Mouse (Mus musculus) embryonic facial prominence, embryonic 15.5 days (tissue): ENCODE data around the gene Golga2. TPM values are rescaled to one million over a fixed set of nuclear protein-coding genes. Genes with fewer than 3 reads are reported as not detected.

Experiments used
- ATAC-seq: fragments of 200-750 bp; cut with Nextera tagmentation; 2 replicates; pipeline ENCODE4 v1.8.0; 2017; ENCODE audit warnings: low read depth, moderate TSS enrichment; ENCODE audit not compliant: insufficient number of reproducible peaks, low FRiP score, low TSS enrichment
- H3K27ac ChIP-seq: fragments of 300-500 bp; sonication (generic); replicated peaks from 2 replicates; pipeline ENCODE4 v1.5.1; 2015; ENCODE audit warnings: mild to moderate bottlenecking, inconsistent platforms
- H3K27me3 ChIP-seq: fragments of 300-500 bp; sonication (generic); 2 replicates; pipeline ENCODE4 v1.6.1; 2015; ENCODE audit warnings: inconsistent platforms
- H3K36me3 ChIP-seq: fragments of 300-500 bp; sonication (generic); 2 replicates; pipeline ENCODE4 v1.6.1; 2015; ENCODE audit warnings: mild to moderate bottlenecking, inconsistent platforms
- H3K4me1 ChIP-seq: fragments of 300-500 bp; sonication (generic); 2 replicates; pipeline ENCODE4 v1.6.1; 2015; ENCODE audit warnings: inconsistent platforms
- H3K4me2 ChIP-seq: fragments of 300-500 bp; sonication (generic); replicated peaks from 2 replicates; pipeline ENCODE4 v1.6.1; 2015; ENCODE audit warnings: mild to moderate bottlenecking, inconsistent platforms
- H3K4me3 ChIP-seq: fragments of 300-500 bp; sonication (generic); replicated peaks from 2 replicates; pipeline ENCODE4 v1.5.1; 2015; ENCODE audit warnings: mild to moderate bottlenecking, inconsistent platforms
- H3K9ac ChIP-seq: fragments of 300-500 bp; sonication (generic); 2 replicates; pipeline ENCODE4 v1.6.1; 2015; ENCODE audit warnings: inconsistent platforms
- H3K9me3 ChIP-seq: fragments of 300-500 bp; sonication (generic); replicated peaks from 2 replicates; pipeline ENCODE4 v1.6.1; 2016; ENCODE audit warnings: inconsistent platforms
- WGBS: fragments of 180-500 bp; shearing (Covaris S2); methylation state at CpG from one replicate; pipeline ENCODE4 v1.1.7; 2015; 5-methylcytosine and 5-hydroxymethylcytosine counted together
- polyA plus RNA-seq: library from polyadenylated mRNA; unstranded; fragments of >200 nt; fragmentation: Nextera tagmentation; extraction: Ambion mirVana; gene quantifications from 2 replicates; pipeline ENCODE4 v1.2.1, GENCODE M21; 2015

The Golga2 gene
- polyA plus RNA-seq, 1 experiment from 2014 or later: 33.9 TPM

DNA sequence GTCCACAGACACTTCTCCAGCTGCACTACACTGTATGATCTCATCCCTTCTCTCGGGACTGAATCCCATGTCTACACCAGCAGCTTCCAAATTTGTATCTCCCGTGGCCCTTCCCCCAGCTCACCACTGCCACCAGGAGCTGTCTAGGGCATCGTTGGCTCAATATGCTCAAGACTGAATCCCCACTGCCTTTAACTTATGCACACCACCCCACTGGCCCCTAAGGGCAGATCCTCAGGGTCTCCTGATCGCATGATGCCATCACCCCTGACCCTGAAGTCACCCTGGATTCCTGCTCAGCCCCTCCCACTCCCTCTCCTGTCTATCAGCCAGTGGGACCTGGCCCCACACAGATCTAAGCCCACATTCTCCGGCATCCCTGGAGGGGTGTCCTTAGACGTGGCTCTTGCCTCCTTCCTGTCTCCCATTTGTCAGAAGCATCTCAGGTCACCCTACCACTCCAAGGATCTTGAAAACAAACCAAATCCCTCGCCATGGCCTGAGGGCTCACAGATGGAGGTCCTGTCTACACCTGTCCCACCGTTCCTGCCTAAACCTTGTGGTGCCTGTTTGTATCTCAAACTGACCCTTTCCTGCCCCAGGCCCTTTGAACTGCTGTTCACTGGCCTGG lies 62.6 kb downstream of the Golga2 start:
- no peak overlapping the region for H3K27ac ChIP-seq
- WGBS: 43% methylated on average over 8 of the region's 8 CpGs
- H3K4me1 ChIP-seq: peaks cover 50% of the 10 kb centered on the region
- peaks cover 4% of the 10 kb centered on the region; the same call in 1 of the 2 replicates for H3K36me3 ChIP-seq
- no peak overlapping the region for H3K4me3 ChIP-seq
- no peak for ATAC-seq
- no peaks in the 10 kb centered on the region for H3K27me3 ChIP-seq
- H3K9me3 ChIP-seq: no peaks in the 10 kb centered on the region
- no peak overlapping the region for H3K9ac ChIP-seq
- H3K4me2 ChIP-seq: no peak overlapping the region

DNA sequence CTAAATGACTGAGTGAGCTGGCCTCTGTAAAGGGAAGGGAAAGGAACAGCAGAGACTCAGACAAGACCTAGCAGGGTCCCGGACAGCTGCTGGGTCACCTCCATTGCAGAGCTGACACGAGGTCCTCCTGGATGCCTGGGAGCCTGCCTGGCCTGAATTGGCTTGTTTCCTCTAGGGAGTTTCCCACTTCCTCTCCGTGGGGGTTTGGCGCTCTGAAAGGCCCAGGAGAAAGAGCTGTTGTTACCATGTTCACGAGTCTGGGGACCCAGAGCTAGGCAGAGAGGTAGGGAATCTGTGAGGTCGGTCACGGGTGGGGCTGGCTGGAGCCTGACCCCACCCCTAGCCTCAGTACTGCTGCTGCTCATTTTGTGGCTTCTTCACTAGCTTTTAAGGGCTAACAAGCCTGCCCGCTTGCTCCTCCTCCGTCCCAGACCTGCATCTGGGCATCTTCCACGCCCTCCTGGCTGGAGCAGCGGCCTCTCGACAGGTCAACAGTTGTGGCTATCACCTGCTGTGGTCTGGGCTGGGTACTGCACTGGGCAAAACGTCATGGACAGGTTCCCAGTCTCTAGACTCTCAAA lies 63.4 kb downstream of the Golga2 start:
- Histone ChIP-seq H3K36me3 (peaks cover 4% of the 10 kb centered on the region; the same call in 1 of the 2 replicates), H3K4me3 (no peak overlapping the region), H3K27me3 (no peaks in the 10 kb centered on the region), H3K9me3 (no peaks in the 10 kb centered on the region), H3K4me1 (peaks cover 47% of the 10 kb centered on the region), H3K4me2 (peak overlapping the region; percentile 84), H3K9ac (no peak overlapping the region), H3K27ac (0 out of 2 replicates have a peak overlapping the region, but pooled peaks have one; percentile 8)
- WGBS: 47% methylated on average over 13 of the region's 13 CpGs
- no peak for ATAC-seq

DNA sequence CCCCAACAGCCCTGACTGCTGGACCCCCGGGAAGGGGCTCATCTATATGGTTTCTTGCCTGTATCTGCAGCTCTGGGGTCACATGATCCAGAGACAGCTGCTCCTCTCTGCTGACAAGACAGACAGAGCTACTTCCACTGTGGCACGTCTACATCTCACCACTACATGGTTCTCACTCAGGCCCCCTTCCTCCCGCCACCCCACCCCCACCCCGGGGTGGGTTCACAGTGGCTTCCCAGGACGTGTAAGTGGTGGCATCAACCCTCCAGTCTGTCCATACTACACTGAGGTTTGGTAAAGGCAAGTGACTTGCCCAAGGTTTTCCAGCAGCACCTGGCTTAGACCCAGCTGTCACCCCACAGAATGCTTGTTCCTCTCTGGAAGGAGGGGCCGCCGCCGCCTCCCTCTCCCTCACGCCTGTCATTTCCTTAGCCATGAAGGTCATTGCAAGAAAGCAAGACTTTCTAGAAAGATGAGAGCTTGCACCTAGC lies 64.3 kb downstream of the Golga2 start:
- Histone ChIP-seq H3K9me3 (no peaks in the 10 kb centered on the region), H3K4me3 (peak overlapping the region; percentile 80), H3K4me2 (peak overlapping the region; percentile 84), H3K27ac (peak overlapping the region; percentile 90), H3K27me3 (no peaks in the 10 kb centered on the region), H3K4me1 (peaks cover 47% of the 10 kb centered on the region), H3K36me3 (peaks cover 4% of the 10 kb centered on the region; the same call in 1 of the 2 replicates), H3K9ac (0 out of 2 replicates have a peak overlapping the region, but pooled peaks have one; percentile 80)
- ATAC-seq: no peak
- WGBS: 45% methylated on average over 9 of the region's 9 CpGs

DNA sequence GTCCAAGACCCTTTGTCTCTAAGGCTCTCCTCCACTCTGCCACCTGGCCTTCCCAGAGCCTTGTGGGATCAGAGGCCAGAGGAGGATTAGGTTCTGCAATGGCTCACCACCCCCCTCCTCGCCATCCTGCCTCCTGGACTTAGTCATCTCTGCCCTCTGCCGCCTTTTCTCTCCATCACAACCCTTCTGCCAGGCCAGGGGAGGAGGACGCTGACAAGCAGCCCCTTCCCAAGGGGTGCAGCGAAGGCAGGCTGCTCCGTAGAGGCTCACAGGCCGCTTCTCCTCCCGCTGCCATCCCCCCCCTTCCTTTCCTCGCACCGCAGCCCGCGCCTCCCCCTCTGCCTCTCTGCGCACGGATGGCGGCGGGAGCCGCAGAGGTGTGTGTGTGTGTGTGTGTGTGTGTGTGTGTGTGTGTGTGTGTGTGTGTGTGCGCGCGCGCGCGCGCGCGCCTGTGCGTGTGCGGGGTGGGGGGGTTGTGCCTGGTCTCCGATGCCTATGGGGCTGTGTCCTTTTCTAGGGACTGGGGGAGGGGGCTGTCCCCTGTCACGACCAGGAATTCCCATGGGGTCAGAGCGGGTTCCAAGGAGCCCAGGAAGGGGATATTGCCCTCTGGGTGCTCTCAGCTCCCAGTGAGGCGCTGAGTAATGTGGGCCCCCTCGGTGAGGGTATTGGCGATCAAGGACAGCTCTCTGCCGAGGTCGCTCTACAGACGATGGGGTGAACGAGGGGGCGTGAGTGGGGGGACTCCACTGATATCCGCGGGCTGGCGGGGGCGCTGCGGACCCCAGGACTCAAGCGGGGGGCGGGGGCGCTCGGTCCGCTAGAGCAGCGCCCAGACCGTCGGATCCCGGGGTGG lies 65.2 kb downstream of the Golga2 start, which contains the start of gene Ciz1:
TSS of gene Ciz1 (plus strand) at position 177 of the 856 bp plus-strand sequence.
- Histone ChIP-seq H3K36me3 (0 out of 2 replicates have a peak, but pooled peaks cover 4% of the 10 kb centered on the region), H3K9ac (peak within 1 kb of the TSS; percentile 80), H3K27me3 (no peaks in the 10 kb centered on the region), H3K4me1 (peaks cover 47% of the 10 kb centered on the region), H3K4me3 (peak within 1 kb of the TSS; percentile 80), H3K4me2 (peak within 1 kb of the TSS; percentile 84), H3K27ac (peak within 1 kb of the TSS; percentile 90), H3K9me3 (no peaks in the 10 kb centered on the region)
- ATAC-seq: peak; percentile 36
- WGBS: under 1% methylated on average over 41 of the region's 52 CpGs

DNA sequence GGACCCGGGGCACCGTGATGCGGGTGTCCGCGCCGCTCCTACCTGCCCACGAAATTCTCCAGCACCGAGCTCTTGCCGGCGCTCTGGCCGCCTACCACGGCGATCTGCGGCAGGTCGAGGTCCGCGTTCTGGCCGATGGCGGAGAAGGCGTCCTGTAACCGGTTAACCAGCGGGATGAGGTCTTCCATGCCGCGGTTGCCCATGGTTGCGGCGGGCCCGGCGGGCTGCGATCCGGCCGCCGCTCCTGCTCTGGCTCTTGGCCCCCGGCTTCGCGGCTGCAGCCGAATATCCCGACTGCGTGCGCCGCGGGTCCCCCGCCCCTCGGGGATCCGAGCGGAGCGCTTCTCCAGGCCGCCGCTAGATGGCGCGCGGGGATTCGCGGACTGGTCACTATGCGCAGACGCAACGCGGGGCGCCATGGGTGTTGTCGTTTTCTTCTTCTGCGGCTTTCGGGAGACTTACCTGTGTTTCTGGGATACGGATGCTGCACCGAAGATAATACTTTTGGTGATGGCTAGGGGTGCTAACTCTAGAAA lies 65.9 kb downstream of the Golga2 start, which contains the start of gene Dnm1:
TSS of gene Dnm1 (minus strand) at position 332 of the 536 bp plus-strand sequence.
- Histone ChIP-seq H3K4me1 (peaks cover 47% of the 10 kb centered on the region), H3K9me3 (no peaks in the 10 kb centered on the region), H3K4me3 (peak within 1 kb of the TSS; percentile 80), H3K27me3 (no peaks in the 10 kb centered on the region), H3K36me3 (0 out of 2 replicates have a peak, but pooled peaks cover 4% of the 10 kb centered on the region), H3K4me2 (peak within 1 kb of the TSS; percentile 84), H3K27ac (peak within 1 kb of the TSS; percentile 90), H3K9ac (peak within 1 kb of the TSS; percentile 80)
- ATAC-seq: peak; percentile 73
- under 1% methylated on average over 63 of the region's 63 CpGs for WGBS

DNA sequence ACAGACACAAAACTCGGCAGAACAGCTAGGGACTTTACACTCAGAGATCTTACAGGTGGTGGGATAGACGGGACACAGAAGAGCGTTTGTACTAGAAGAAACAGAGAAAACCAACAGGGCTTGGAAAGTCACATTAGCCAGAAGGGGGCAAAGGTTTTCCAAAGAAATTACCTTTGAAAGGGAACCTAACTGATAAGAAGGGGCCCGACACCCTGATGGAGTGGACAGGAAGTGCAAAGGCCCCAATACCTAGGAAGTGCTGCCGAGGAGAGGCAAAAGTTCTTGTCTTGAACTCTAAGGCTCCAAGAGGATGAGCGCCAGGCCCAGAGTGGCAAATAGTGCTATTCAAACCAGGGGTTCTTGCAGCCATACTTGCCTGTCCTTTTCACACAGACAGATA lies 66.7 kb downstream of the Golga2 start:
- Histone ChIP-seq H3K9me3 (no peaks in the 10 kb centered on the region), H3K27ac (no peak overlapping the region), H3K4me1 (peaks cover 44% of the 10 kb centered on the region), H3K4me2 (no peak overlapping the region), H3K36me3 (no peaks in the 10 kb centered on the region), H3K4me3 (no peak overlapping the region), H3K27me3 (no peaks in the 10 kb centered on the region), H3K9ac (no peak overlapping the region)
- WGBS: 72% methylated on average over 6 of the region's 6 CpGs
- no peak for ATAC-seq

DNA sequence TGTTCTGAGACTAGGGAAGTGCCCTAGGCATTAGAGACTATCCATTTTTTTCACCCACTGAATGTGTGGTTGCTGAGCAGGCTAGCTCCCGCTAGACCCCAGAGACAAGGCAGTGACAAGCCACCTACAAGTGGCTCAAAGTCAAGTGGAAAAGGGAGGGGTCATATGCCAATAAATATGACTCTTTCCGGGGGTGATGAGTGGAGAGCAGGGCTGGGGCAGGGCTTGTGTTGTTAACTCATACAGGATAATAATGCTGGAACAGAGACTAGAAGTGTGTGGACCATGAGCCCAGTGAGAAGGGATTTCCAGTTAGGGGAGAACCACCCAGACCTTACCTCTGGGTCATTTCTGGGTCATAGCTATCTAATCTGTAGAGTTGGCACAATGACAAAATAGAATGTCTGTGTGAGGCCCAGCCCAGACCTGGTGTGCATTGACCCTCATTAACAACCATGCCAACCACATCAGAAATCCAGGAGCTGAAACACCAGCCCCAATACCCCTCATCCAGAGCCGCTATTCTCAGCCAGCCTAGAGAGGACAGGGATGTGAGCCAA lies 67.2 kb downstream of the Golga2 start:
- ATAC-seq: no peak
- Histone ChIP-seq H3K4me3 (no peak overlapping the region), H3K36me3 (no peaks in the 10 kb centered on the region), H3K9ac (no peak overlapping the region), H3K27me3 (no peaks in the 10 kb centered on the region), H3K27ac (no peak overlapping the region), H3K4me1 (peaks cover 39% of the 10 kb centered on the region), H3K9me3 (no peaks in the 10 kb centered on the region), H3K4me2 (no peak overlapping the region)
- WGBS: 90% methylated on average over 3 of the region's 3 CpGs

DNA sequence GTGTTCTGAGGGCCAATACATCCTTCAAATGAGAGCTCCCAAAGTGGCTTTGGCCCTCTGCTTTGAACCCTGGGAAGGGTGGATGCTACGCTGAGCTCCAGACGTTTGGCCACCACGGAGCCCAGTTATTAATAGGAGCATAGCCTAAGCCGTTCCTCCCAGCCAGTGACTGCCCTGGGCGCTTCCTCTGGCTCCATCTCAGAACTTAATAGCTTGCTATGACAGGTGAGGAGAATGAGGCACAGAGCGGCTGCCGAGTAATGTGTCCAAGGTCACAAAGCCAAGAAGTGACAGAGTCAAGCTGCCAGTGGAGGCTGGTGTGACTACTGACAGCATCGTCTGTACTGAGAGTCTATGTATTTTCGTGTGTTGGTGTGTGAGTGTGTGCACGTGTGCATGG lies 69.0 kb downstream of the Golga2 start:
- no peaks in the 10 kb centered on the region for H3K36me3 ChIP-seq
- H3K27me3 ChIP-seq: no peaks in the 10 kb centered on the region
- H3K9me3 ChIP-seq: no peaks in the 10 kb centered on the region
- no peak overlapping the region for H3K4me2 ChIP-seq
- 67% methylated on average over 10 of the region's 10 CpGs for WGBS
- peaks cover 29% of the 10 kb centered on the region for H3K4me1 ChIP-seq
- no peak overlapping the region for H3K4me3 ChIP-seq
- no peak overlapping the region for H3K9ac ChIP-seq
- no peak overlapping the region for H3K27ac ChIP-seq
- no peak for ATAC-seq
